Mouse (Mus musculus) ES-CJ7 (cell line): ENCODE measurements at regions not wholly inside any gene's neighbourhood (a gene's known extent, or its start where the extent isn't known, plus 50 kb on each side); places are given as distances from the start of the nearest gene placed in this dataset.

Experiments used
- DNase-seq: peaks from one replicate; pipeline ENCODE4 v3.0.0; 2011; ENCODE audit warnings: low read depth, low spot score

GRCm38 (mm10) chr6:84514623-84515022 lies 79.1 kb downstream of the Cyp26b1 start:
- DNase-seq = no peak

GRCm38 (mm10) chr6:84508598-84508997 lies 85.1 kb downstream of the Cyp26b1 start:
- DNase-seq = no peak

- peak; percentile 32 for DNase-seq
Observed at GRCm38 (mm10) chr6:84506675-84507074, 87.0 kb downstream of the Cyp26b1 start.

GRCm38 (mm10) chr6:84500255-84500886 lies 93.3 kb downstream of the Cyp26b1 start:
- DNase-seq = peak; percentile 12

DNA sequence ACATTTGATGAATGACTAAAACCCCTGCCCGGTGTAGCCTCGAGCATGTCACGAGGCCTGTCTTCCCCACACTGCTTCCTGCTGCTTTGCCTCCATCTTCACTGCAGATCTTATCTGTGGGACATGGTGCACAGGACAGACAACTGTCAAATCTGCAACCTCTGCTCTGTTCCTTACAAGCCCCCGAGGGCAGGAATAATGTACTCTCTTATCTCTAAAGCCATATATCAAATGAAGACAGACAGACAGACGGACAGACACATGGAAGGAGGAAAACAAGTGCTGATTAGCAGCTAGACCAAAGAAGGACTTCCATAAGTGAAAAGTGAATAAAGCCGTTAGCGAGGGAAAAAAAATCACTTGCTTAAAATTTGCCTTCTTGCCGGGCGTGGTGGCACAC lies 95.6 kb downstream of the Cyp26b1 start:
- no peak for DNase-seq

GRCm38 (mm10) chr6:84493676-84494075 lies 100.0 kb downstream of the Cyp26b1 start:
- DNase-seq = no peak

DNA sequence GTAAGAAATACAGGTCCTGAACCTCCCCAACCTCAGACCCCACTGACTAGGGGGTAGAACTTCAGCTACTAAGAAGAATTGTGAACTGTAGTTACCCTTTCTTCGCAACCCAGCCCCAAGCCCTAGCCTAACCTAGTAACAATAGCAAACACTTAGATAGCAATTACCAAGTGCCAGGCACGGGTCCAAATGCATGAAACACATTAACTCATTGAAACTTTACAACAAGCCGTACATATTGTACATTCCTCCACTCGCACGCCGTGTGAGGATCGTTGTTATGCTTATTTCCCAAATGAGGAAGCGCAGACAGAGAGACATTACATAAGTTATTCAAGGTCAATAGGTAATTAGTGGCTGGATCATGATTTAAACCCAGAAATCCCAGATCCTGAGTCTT lies 100.5 kb downstream of the Cyp26b1 start:
- DNase-seq = peak; percentile 45

DNA sequence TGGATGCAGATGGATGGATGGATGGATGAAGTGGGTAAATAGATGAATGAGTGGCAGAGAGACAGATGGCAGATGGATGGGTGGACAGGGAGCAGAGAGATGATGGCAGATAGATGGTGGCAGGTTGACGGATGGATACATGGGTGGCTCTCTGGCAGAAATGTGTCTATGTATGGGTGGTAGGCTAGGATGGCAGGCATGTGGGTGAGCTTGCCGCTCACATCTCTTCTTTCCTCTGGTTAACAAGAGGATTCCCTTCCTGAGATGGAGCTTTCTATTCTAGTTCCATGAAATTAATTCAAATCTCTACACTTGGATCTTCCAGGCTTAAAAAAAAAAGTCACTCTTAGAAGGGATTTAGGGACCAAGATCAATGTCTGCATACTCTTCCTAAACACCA lies 101.1 kb downstream of the Cyp26b1 start:
- no peak for DNase-seq

DNA sequence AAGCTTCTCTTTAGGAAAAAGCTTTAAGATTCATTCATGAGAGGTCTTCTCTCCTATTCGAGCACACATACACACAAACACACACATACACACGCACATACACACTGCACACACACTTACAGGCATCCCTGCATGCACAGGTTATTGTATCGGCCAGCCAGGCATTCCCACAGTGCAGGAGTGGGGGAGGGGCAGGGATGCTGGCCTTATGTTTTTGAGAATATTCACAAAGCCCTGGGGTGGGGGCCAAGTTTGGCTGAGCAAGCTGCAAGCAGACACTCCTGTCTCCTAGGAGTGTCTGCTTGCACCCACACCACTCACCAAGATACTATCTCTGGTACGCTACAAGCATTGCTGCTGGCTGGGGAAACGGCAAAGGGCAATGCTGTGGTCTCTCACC lies 102.6 kb downstream of the Cyp26b1 start:
- no peak for DNase-seq

DNA sequence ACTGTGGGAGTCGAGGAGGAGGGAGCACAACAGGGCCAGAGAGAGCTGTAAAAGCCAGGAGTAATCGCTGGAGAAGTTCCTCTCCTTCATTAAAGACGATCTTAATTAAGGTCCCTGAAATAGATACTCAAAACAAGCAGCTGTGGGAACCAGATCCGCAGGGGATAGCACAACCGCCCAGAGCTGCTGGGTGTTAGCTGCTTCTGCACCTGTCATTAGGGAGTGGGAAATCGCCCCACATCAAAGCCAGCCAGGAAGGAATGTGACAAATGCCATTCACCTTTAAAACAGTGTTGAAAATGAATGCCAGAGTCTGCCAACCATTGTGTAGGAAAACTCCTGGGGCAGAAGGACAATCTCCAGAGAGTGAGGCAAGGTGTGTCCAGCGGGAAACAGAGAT lies 112.5 kb downstream of the Cyp26b1 start:
- no peak for DNase-seq

GRCm38 (mm10) chr6:84477072-84477471 lies 116.6 kb downstream of the Cyp26b1 start:
- no peak for DNase-seq

- DNase-seq = no peak
Observed at GRCm38 (mm10) chr6:84476466-84476865, 117.2 kb downstream of the Cyp26b1 start.

GRCm38 (mm10) chr6:84474835-84475234 lies 118.9 kb downstream of the Cyp26b1 start:
- DNase-seq = no peak

GRCm38 (mm10) chr6:84473171-84473570 lies 120.5 kb downstream of the Cyp26b1 start:
- no peak for DNase-seq

- peak; percentile 8 for DNase-seq
Observed at GRCm38 (mm10) chr6:84472287-84472686, 121.4 kb downstream of the Cyp26b1 start.

GRCm38 (mm10) chr6:84467319-84467718 lies 126.4 kb downstream of the Cyp26b1 start:
- no peak for DNase-seq

DNA sequence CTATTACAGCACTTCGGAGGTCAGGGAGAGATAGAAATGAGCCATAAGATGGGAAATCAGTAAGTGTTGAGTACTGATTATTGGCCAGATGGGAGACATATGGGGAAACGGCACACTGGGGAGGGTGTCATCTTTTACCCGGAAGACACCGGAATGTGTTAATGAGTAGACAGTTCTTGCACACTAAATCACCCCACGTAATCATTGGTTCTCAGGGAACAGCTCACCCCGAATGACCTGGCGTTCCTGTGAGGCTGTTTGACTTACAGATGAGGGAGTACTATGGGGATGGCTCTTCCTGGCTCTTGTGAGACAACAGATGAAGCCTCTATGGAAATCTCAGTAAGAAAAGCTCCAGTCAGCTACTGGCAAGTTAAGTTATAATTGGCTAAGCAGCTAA lies 127.5 kb downstream of the Cyp26b1 start:
- no peak for DNase-seq

DNA sequence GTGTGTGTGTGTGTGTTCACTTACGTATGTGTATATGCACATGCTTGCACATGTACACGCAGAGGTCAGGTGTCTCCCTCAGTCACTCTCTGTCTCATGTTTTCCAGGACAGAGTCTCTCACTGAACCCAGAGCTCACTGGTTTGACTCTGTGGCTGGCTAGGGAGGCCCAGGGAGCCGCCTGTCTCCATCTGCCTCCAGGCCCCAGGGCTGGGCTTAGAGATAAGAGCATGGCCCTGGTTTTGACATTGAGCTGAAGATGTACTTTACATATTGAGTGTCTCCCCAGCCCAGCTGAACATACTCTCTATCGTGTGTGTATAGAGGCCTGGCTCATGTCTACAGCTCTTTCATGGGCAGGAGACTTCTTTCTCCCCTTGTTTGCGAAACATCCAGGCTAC lies 128.1 kb downstream of the Cyp26b1 start:
- DNase-seq = no peak

GRCm38 (mm10) chr6:84463592-84464367 lies 129.9 kb downstream of the Cyp26b1 start:
- no peak for DNase-seq

- no peak for DNase-seq
Observed at GRCm38 (mm10) chr6:84456803-84457202, 136.9 kb downstream of the Cyp26b1 start.

GRCm38 (mm10) chr6:84445093-84445492 lies 148.6 kb downstream of the Cyp26b1 start:
- DNase-seq = no peak

GRCm38 (mm10) chr6:84442667-84443066 lies 151.0 kb downstream of the Cyp26b1 start:
- no peak for DNase-seq
